Mouse (Mus musculus) inflammation-experienced regulatory T-cells, adult 6 months (primary cell): Measurements from ENCODE around the gene H3f3a. TPM values are rescaled to one million over a fixed set of nuclear protein-coding genes. Genes with fewer than 3 reads are reported as not detected.

Experiments used
- ATAC-seq: one replicate; pipeline ENCODE4 v1.8.0; 2017
- polyA plus RNA-seq, 3 experiments: library from polyadenylated mRNA; unstranded; fragments of 100-300 nt; shearing (Covaris generic); gene quantifications; one replicate each; pipeline ENCODE4 v1.2.1; 2017

H3f3a gene
- polyA plus RNA-seq, 3 experiments from 2014 or later: 553 to 843 (median 762) TPM

GRCm38 (mm10) chr1:180757252-180757955, 56.3 kb downstream of the H3f3a start:
- no peak for ATAC-seq

DNA sequence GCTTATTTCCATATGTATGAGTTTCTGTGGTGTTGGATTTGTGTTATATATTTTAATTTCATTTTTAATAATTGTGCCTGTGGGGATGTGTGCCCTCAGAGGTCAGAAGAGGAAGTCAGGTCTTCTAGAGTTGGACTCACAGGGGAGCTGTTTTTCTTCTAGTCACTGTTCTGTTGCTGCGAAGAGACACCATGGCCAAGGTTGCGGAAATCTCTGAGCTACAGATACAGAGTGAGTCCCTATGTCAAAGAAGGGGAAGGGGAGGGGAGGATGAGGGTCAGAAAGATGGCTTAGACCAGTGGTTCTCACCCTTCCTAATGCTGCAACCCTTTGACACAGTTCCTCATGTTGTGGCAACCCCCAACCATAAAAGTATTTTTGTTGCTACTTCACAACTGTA, 57.0 kb downstream of the H3f3a start:
- no peak for ATAC-seq

DNA sequence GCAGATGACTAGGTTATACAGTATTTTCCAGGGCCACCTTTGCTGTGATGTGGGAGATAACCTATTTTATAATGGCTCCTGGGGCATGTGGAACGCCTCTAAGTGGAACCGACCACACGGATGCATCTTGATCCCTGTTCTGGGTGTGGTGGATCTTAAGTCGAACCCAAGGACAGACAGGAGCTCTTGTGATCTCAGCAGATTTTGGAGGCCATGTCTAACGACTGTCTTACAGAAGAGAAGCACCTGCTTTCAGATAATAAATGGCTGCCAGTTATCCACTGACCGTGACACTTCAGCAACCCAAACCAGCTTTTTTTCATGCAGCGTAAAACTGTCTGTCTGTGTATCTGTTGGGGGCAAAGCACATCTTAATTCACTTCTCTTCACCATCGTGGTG, 59.4 kb downstream of the H3f3a start:
- no peak for ATAC-seq

DNA sequence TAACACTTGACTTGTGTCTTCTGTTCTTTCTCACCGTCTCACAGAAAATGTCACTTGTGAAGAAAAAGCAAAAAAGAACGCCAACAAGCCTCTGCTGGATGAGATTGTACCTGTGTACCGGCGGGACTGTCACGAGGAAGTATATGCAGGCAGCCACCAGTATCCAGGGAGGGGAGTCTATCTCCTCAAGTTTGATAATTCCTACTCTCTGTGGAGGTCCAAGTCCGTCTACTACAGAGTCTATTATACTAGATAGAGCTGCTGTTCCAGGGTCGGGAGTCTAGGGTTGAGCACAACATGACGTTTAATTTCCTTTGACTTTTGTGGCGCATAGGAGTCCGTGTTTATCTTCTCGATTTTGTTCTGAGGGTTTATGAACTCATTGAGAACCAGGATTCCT, 61.6 kb downstream of the H3f3a start:
- no peak for ATAC-seq

Other genes with a start within 250 kb of the H3f3a start
- gene Parp1, start 245.0 kb downstream of the H3f3a start, polyA plus RNA-seq: 10 to 100 TPM; 39.8 to 48.1 (median 42.4) TPM
- 10 to 100 TPM; 15.2 to 21.7 (median 17.3) TPM for gene Lin9, start 172.8 kb downstream of the H3f3a start, polyA plus RNA-seq
- gene Mixl1, start 116.9 kb downstream of the H3f3a start, polyA plus RNA-seq: under 1 TPM in 2 of 3 experiments, not detected in 1; 0.15 to 0.20 TPM
- 10 to 100 TPM; 10.9 to 14.4 (median 14.0) TPM for gene Acbd3, start 87.9 kb downstream of the H3f3a start, polyA plus RNA-seq
- 10 to 100 TPM; 33.8 to 42.9 (median 37.5) TPM for gene Sde2, start 37.2 kb upstream of the H3f3a start, polyA plus RNA-seq
- gene Lefty2, start 79.2 kb upstream of the H3f3a start, polyA plus RNA-seq: not detected
- gene Pycr2, start 90.3 kb upstream of the H3f3a start, polyA plus RNA-seq: 10 to 100 TPM; 39.9 to 46.0 (median 44.5) TPM
- gene Lefty1, start 121.1 kb upstream of the H3f3a start, polyA plus RNA-seq: not detected
- gene Tmem63a, start 128.4 kb upstream of the H3f3a start, polyA plus RNA-seq: 10 to 100 TPM; 12.8 to 18.6 (median 14.0) TPM
- 100 to 1,000 TPM in 2 of 3 experiments, 10 to 100 TPM in 1; 40.9 to 267 (median 215) TPM for gene Ephx1, start 207.0 kb upstream of the H3f3a start, polyA plus RNA-seq
- not detected for gene 9130409I23Rik, start 237.3 kb upstream of the H3f3a start, polyA plus RNA-seq